Mouse (Mus musculus) lung, embryonic 15.5 days (tissue): ENCODE results near the gene Esp8. TPM values are rescaled to one million over a fixed set of nuclear protein-coding genes. Genes with fewer than 3 reads are reported as not detected.
"Not testable (repeated sequence)": the region's sequence is repeated elsewhere in the genome, so short reads cannot be mapped to it uniquely, and the experiment has no call there.

Experiments used
- ATAC-seq: fragments of 200-750 bp; cut with Nextera tagmentation; 2 replicates; pipeline ENCODE4 v1.8.0; 2017; ENCODE audit warnings: moderate number of reproducible peaks, borderline replicate concordance; ENCODE audit not compliant: low FRiP score, low TSS enrichment; ENCODE audit errors: extremely low read depth
- H3K27ac ChIP-seq: fragments of 300-500 bp; sonication (generic); 2 replicates; pipeline ENCODE4 v1.5.1; 2015; ENCODE audit warnings: moderate library complexity, mild to moderate bottlenecking, inconsistent platforms
- H3K27me3 ChIP-seq: fragments of 300-500 bp; sonication (generic); 2 replicates; pipeline ENCODE4 v1.6.1; 2015; ENCODE audit warnings: inconsistent platforms
- H3K36me3 ChIP-seq: fragments of 300-500 bp; sonication (generic); 2 replicates; pipeline ENCODE4 v1.6.1; 2015; ENCODE audit warnings: inconsistent platforms
- H3K4me1 ChIP-seq: fragments of 300-500 bp; sonication (generic); 2 replicates; pipeline ENCODE4 v1.6.1; 2015; ENCODE audit warnings: inconsistent platforms
- H3K4me2 ChIP-seq: fragments of 300-500 bp; sonication (generic); 2 replicates; pipeline ENCODE4 v1.6.1; 2015; ENCODE audit warnings: inconsistent platforms, mild to moderate bottlenecking, moderate library complexity
- H3K4me3 ChIP-seq: fragments of 300-500 bp; sonication (generic); 2 replicates; pipeline ENCODE4 v1.5.1; 2015; ENCODE audit warnings: mild to moderate bottlenecking, inconsistent platforms
- H3K9ac ChIP-seq: fragments of 300-500 bp; sonication (generic); 2 replicates; pipeline ENCODE4 v1.6.1; 2015; ENCODE audit warnings: inconsistent platforms
- H3K9me3 ChIP-seq: fragments of 300-500 bp; sonication (generic); 2 replicates; pipeline ENCODE4 v1.6.1; 2016; ENCODE audit warnings: inconsistent platforms
- WGBS: fragments of 180-500 bp; shearing (Covaris S2); methylation state at CpG from one replicate; pipeline ENCODE4 v1.1.7; 2015; 5-methylcytosine and 5-hydroxymethylcytosine counted together
- polyA plus RNA-seq: library from polyadenylated mRNA; unstranded; fragments of >200 nt; fragmentation: Nextera tagmentation; extraction: Ambion mirVana; gene quantifications from 2 replicates; pipeline ENCODE4 v1.2.1, GENCODE M21; 2015

The Esp8 gene
- 0.28 TPM in 1 of 2 replicates, not detected in the other for polyA plus RNA-seq

- WGBS = 58% methylated on average over 3 of the region's 3 CpGs
- no peak; the same call in 1 of the 2 replicates for ATAC-seq
- H3K27me3 ChIP-seq = no peaks in the 10 kb centered on the region
- no peak within 1 kb of the TSS for H3K27ac ChIP-seq
- H3K4me3 ChIP-seq = no peak within 1 kb of the TSS
- no peak within 1 kb of the TSS for H3K4me2 ChIP-seq
- no peaks in the 10 kb centered on the region for H3K9me3 ChIP-seq
- no peak within 1 kb of the TSS for H3K9ac ChIP-seq
- H3K36me3 ChIP-seq = no peaks in the 10 kb centered on the region
- H3K4me1 ChIP-seq = no peaks in the 10 kb centered on the region
Observed at GRCm38 (mm10) chr17:40519818-40520217, at the start of gene Esp8. Gene Esp8, plus strand, starts transcription at chr17:40520022.

DNA sequence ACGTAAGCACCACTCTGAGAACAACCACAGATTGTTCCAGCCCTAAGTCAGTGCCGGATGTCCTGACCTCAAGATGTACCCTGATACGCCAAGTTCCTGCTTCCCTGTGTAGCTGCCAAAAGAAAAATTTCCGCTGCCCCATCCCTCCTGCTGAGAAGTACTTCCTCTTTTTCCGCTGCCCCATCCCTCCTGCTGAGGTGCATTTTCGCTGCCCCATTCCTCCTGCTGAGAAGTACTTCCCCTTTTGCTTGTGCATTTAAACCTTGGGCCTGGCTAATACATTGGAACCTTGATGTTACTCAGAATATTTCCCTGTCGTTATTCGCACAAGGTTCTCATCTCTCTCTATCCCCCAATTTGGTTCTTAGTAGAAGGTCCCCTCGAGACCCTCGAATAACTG is 36.3 kb upstream of the Esp8 start:
- H3K4me1 ChIP-seq, H3K27me3 ChIP-seq, H3K9me3 ChIP-seq, ATAC-seq, H3K9ac ChIP-seq, H3K4me3 ChIP-seq, H3K36me3 ChIP-seq, H3K27ac ChIP-seq, H3K4me2 ChIP-seq: not testable (repeated sequence)
- WGBS = 82% methylated on average over 10 of the region's 10 CpGs

DNA sequence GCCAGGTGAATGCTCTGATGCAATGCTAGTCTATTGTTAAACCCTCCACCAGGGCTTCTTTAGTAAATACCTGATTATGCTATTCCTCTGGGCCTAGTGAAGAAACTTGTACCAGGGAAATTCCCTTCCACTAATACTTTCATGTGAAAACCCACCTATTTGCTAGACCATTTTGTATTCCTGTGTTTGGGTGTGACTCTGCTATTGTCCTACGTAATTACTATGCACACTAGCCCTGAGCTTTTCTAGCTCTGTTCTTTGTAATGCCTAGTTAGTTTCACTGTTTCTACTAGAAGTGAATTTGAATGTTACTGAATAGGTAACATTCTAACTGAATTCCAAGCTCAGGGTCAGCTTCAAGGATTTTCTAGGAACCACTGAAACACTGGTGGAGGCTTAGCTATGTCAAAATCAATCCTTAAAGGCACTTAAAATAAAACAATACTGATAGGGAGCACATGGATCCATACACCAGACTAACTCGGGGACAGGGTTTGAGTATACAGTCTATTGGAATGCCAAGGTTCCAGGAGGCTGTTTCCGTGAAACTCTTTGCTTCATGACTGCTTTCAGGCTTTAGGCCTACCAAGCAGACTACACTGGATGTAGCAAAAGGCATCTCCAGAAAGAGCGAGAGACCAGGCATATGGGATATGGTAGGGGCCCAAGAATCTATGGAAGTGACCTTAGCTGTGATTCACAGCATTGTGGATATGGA is 24.2 kb upstream of the Esp8 start:
- not testable (repeated sequence) for H3K4me1 ChIP-seq, H3K36me3 ChIP-seq, ATAC-seq, H3K9ac ChIP-seq, H3K9me3 ChIP-seq, H3K4me3 ChIP-seq, H3K27me3 ChIP-seq, H3K27ac ChIP-seq, H3K4me2 ChIP-seq
- WGBS = 80% methylated on average over 4 of the region's 4 CpGs

- Histone ChIP-seq H3K4me3 (no peak overlapping the region), H3K9me3 (no peaks in the 10 kb centered on the region), H3K27me3 (no peaks in the 10 kb centered on the region), H3K36me3 (no peaks in the 10 kb centered on the region), H3K27ac (no peak overlapping the region), H3K4me1 (no peaks in the 10 kb centered on the region), H3K9ac (no peak overlapping the region), H3K4me2 (no peak overlapping the region)
- no peak for ATAC-seq
- WGBS = 58% methylated on average over 3 of the region's 3 CpGs
Observed at GRCm38 (mm10) chr17:40529813-40530212, 10.0 kb downstream of the Esp8 start.

DNA sequence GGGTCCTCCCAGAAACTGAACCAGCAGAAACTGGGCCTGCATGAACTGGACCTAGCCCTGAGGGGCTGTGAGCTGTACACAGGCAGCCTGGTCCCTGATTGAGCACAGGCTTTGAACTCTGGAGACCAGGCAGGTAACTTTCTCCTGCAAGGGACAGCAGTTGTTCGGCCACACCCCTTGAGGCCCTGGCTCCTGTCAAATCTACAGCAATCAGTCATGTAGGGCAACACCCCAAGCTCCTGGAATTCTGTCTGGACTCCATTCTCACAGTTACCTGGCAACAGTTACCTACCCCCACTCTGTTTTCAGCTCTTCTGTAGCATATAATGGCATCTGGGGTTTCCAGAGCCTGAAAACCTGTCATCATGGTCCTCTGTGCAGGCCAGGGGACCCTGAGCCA is 11.3 kb downstream of the Esp8 start:
- Histone ChIP-seq H3K4me3 (no peak overlapping the region), H3K4me1 (no peaks in the 10 kb centered on the region), H3K4me2 (no peak overlapping the region), H3K27ac (no peak overlapping the region), H3K9me3 (no peaks in the 10 kb centered on the region), H3K27me3 (no peaks in the 10 kb centered on the region), H3K36me3 (no peaks in the 10 kb centered on the region), H3K9ac (no peak overlapping the region)
- ATAC-seq = no peak
- 68% methylated on average over 1 of the region's 1 CpGs for WGBS

- H3K4me1 ChIP-seq, H3K27ac ChIP-seq, H3K9me3 ChIP-seq, H3K4me3 ChIP-seq, H3K9ac ChIP-seq, H3K36me3 ChIP-seq, ATAC-seq, H3K4me2 ChIP-seq, H3K27me3 ChIP-seq: not testable (repeated sequence)
- 19% methylated on average over 5 of the region's 5 CpGs for WGBS
Observed at GRCm38 (mm10) chr17:40547005-40547404, 27.2 kb downstream of the Esp8 start.

- no peaks in the 10 kb centered on the region for H3K36me3 ChIP-seq
- no peak overlapping the region for H3K4me3 ChIP-seq
- H3K9ac ChIP-seq = no peak overlapping the region
- H3K27ac ChIP-seq = no peak overlapping the region
- ATAC-seq = no peak
- no peak overlapping the region for H3K4me2 ChIP-seq
- H3K4me1 ChIP-seq = no peaks in the 10 kb centered on the region
- 74% methylated on average over 1 of the region's 1 CpGs for WGBS
- no peaks in the 10 kb centered on the region for H3K27me3 ChIP-seq
- H3K9me3 ChIP-seq = no peaks in the 10 kb centered on the region
Observed at GRCm38 (mm10) chr17:40553470-40553869, 33.6 kb downstream of the Esp8 start.

GRCm38 (mm10) chr17:40561207-40561606 is 41.4 kb downstream of the Esp8 start, which contains the start of gene Esp6:
Gene Esp6, plus strand, starts transcription at chr17:40561507.
- no peaks in the 10 kb centered on the region for H3K4me1 ChIP-seq
- no peak within 1 kb of the TSS for H3K27ac ChIP-seq
- 78% methylated on average over 5 of the region's 5 CpGs for WGBS
- no peak within 1 kb of the TSS for H3K4me3 ChIP-seq
- no peak within 1 kb of the TSS for H3K9ac ChIP-seq
- H3K9me3 ChIP-seq = no peaks in the 10 kb centered on the region
- H3K36me3 ChIP-seq = no peaks in the 10 kb centered on the region
- no peak for ATAC-seq
- no peak within 1 kb of the TSS for H3K4me2 ChIP-seq
- H3K27me3 ChIP-seq = no peaks in the 10 kb centered on the region

Other genes with a start within 250 kb of the Esp8 start
- not detected in 2 replicates for gene Crisp1, start 200.8 kb upstream of the Esp8 start, polyA plus RNA-seq
- not detected in 2 replicates for gene Esp6, start 41.5 kb downstream of the Esp8 start, polyA plus RNA-seq
- not detected in 2 replicates for gene Esp4, start 78.6 kb downstream of the Esp8 start, polyA plus RNA-seq
- not detected in 2 replicates for gene Esp3, start 112.1 kb downstream of the Esp8 start, polyA plus RNA-seq
- gene Esp1, start 207.1 kb downstream of the Esp8 start, polyA plus RNA-seq = not detected in 2 replicates